Mouse (Mus musculus): ENCODE results near the gene Mypn. TPM values are rescaled to one million over a fixed set of nuclear protein-coding genes. Genes with fewer than 3 reads are reported as not detected.
A peak's percentile ranks its signal among the peaks of the same experiment; 100 is the strongest.

Gene Mypn
- polyA plus RNA-seq, 1 experiment, result 1.9 TPM

DNA sequence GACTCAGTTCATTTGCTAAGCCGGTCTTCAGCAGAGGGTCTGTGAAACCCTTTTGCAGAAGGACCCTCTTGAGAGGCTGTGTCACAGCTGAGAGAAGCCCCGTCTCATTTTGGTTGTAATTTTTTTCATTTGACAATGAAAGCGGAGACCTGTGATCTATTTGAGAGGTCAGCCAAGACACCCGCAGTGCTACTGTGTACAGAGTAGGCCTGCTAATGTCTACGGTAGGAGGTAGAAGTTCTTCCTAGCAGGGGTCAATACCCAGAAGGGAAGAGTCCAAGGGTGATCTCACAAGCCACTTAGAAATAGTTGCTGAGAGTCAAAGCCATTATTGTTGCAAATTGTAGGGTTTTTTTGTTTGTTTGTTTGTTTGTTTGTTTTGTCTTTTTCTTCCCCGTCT, 49.5 kb downstream of the Mypn start:
- H3K4me3 ChIP-seq (replicated peaks; ENCODE audit: insufficient read depth, low read depth, low read length), result no peak overlapping the region
- no peak for DNase-seq
- no peak overlapping the region for H3K27ac ChIP-seq (ENCODE audit: insufficient read depth, low read length)
- H3K4me1 ChIP-seq (ENCODE audit: control insufficient read depth, insufficient read depth, low read length), result no peaks in the 10 kb centered on the region
- 69% methylated on average over 6 of the region's 6 CpGs for WGBS
- no peaks in the 10 kb centered on the region for H3K27me3 ChIP-seq (ENCODE audit: control insufficient read depth, insufficient read depth, low read length)
- TF ChIP-seq POLR2A (IDR thresholded peaks at IDR 0.05; ENCODE audit: borderline replicate concordance, insufficient read depth, low read length) (no peak), CTCF (IDR thresholded peaks at IDR 0.05; ENCODE audit: borderline replicate concordance, insufficient read depth, low read depth, low read length) (no peak)

DNA sequence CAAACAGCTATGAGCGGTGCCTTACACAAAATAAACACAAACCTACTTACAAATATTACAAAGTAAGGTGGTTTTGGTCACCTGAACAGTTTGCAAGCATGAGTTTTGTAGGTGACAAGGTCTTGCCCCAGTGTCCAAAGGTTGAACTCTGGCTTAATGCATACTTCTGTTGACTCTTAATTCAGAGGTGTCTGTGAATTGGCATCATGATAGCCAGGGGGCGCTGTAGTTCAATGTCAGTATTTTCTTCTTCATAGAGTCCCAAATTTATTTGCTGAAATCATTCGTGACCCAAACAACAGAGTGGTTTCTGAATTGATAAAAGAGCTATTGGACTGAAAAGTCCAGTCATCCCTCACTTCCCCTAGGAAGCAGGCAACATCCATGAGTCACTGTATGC, 50.2 kb downstream of the Mypn start:
- Histone ChIP-seq H3K4me3 (replicated peaks; ENCODE audit: insufficient read depth, low read depth, low read length) (no peak overlapping the region), H3K27me3 (ENCODE audit: control insufficient read depth, insufficient read depth, low read length) (no peaks in the 10 kb centered on the region), H3K27ac (ENCODE audit: insufficient read depth, low read length) (no peak overlapping the region), H3K4me1 (ENCODE audit: control insufficient read depth, insufficient read depth, low read length) (no peaks in the 10 kb centered on the region)
- WGBS, result 37% methylated on average over 3 of the region's 3 CpGs
- peak; percentile 56 to 67 for DNase-seq
- TF ChIP-seq POLR2A (IDR thresholded peaks at IDR 0.05; ENCODE audit: borderline replicate concordance, insufficient read depth, low read length) (no peak), CTCF (IDR thresholded peaks at IDR 0.05; ENCODE audit: borderline replicate concordance, insufficient read depth, low read depth, low read length) (peak; percentile 51; the same call in 1 of the 2 replicates)

DNA sequence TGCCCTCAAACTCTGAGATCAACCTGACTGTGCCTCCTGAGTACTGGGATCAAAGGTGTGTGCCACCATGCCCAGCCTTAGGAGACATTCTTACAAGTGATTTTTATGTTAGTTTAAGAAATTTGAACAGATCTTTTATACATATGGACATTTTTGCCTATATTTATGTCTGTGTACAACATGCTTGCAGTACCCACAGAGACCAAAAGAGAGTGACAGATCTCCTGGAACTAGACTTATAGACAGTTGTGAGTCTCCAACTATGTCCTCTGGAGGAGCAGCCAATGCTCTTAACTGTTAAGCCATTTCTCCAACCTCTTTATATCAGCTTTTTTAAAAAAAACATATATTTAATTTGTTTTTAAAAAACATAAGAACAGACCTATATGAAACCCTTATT, 51.4 kb downstream of the Mypn start:
- DNase-seq, result no peak
- Histone ChIP-seq H3K4me1 (ENCODE audit: control insufficient read depth, insufficient read depth, low read length) (no peaks in the 10 kb centered on the region), H3K27ac (ENCODE audit: insufficient read depth, low read length) (no peak overlapping the region), H3K4me3 (replicated peaks; ENCODE audit: insufficient read depth, low read depth, low read length) (no peak overlapping the region), H3K27me3 (ENCODE audit: control insufficient read depth, insufficient read depth, low read length) (no peaks in the 10 kb centered on the region)
- TF ChIP-seq CTCF (IDR thresholded peaks at IDR 0.05; ENCODE audit: borderline replicate concordance, insufficient read depth, low read depth, low read length) (no peak), POLR2A (IDR thresholded peaks at IDR 0.05; ENCODE audit: borderline replicate concordance, insufficient read depth, low read length) (no peak)

DNA sequence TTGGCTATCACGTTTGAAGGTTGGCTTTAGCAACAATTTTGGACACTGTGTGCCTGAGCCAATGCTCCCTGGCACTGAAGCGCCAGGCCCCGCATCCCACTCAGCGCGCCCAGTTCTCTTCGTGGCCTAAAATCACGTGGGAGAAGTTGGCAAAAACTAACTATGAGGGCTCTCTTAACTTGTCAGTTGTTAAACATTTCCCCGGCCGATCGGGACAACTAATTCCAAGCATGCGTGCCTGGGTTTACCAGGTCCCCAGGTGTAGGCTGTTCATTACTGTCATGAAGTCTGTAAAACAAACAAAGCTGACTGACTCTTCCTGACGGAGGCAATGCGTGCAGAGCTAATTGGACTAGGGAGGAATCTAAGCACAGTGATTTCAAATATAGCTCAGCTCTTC, 61.1 kb downstream of the Mypn start:
- TF ChIP-seq POLR2A (IDR thresholded peaks at IDR 0.05; ENCODE audit: borderline replicate concordance, insufficient read depth, low read length) (no peak), CTCF (IDR thresholded peaks at IDR 0.05; ENCODE audit: borderline replicate concordance, insufficient read depth, low read depth, low read length) (no peak)
- no peaks in the 10 kb centered on the region for H3K27me3 ChIP-seq (ENCODE audit: control insufficient read depth, insufficient read depth, low read length)
- H3K4me1 ChIP-seq (ENCODE audit: control insufficient read depth, insufficient read depth, low read length), result no peaks in the 10 kb centered on the region
- 87% methylated on average over 13 of the region's 13 CpGs for WGBS
- H3K27ac ChIP-seq (ENCODE audit: insufficient read depth, low read length), result no peak overlapping the region
- no peak overlapping the region for H3K4me3 ChIP-seq (replicated peaks; ENCODE audit: insufficient read depth, low read depth, low read length)
- DNase-seq, result no peak

DNA sequence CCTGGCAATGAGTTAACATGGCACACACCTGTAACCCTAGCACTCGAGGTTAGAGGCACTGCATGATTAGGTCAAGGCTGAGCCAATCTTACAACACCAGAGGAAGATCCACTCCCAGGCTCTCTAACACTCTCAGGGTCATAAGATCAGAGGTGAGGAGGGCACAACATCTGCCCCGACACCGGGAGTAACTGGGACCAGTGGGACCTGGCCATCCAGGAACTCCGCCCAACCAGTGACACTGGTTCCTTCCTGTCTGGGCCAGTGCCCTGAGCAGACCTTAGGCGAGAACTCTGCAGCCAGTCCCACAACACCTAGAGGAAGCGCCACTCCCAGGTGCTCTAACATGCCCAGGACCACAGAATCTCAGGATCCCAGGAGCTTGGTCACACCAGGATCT, 67.3 kb downstream of the Mypn start:
- Histone ChIP-seq H3K27ac (ENCODE audit: insufficient read depth, low read length) (no peak overlapping the region), H3K4me1 (ENCODE audit: control insufficient read depth, insufficient read depth, low read length) (no peaks in the 10 kb centered on the region), H3K27me3 (ENCODE audit: control insufficient read depth, insufficient read depth, low read length) (no peaks in the 10 kb centered on the region), H3K4me3 (replicated peaks; ENCODE audit: insufficient read depth, low read depth, low read length) (no peak overlapping the region)
- no peak for DNase-seq
- 87% methylated on average over 6 of the region's 6 CpGs for WGBS
- TF ChIP-seq CTCF (IDR thresholded peaks at IDR 0.05; ENCODE audit: borderline replicate concordance, insufficient read depth, low read depth, low read length) (no peak), POLR2A (IDR thresholded peaks at IDR 0.05; ENCODE audit: borderline replicate concordance, insufficient read depth, low read length) (no peak)

DNA sequence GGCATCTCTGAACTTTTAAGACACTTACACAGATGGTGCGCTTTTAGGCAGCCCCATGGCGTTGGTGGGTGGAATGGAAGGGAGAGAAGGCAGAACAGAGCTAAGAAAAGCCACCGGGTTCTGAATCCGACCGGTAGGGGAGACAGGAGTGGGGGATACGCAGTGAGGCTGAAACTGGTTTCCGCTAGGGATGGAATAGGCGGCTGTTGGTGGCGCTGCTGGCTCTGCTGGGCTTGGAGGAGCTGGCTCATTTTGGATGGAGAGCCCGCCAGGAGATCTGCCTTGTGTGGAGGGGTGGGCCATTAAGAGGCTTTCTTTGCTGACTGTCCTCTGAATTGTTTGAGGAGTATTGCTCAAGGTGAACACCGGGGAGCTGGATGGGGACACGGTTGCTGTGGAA, 68.1 kb downstream of the Mypn start:
- no peak for TF ChIP-seq CTCF (IDR thresholded peaks at IDR 0.05; ENCODE audit: borderline replicate concordance, insufficient read depth, low read depth, low read length)
- no peak for TF ChIP-seq POLR2A (IDR thresholded peaks at IDR 0.05; ENCODE audit: borderline replicate concordance, insufficient read depth, low read length)
- no peak overlapping the region for H3K27ac ChIP-seq (ENCODE audit: insufficient read depth, low read length)
- no peak overlapping the region for H3K4me3 ChIP-seq (replicated peaks; ENCODE audit: insufficient read depth, low read depth, low read length)
- H3K27me3 ChIP-seq (ENCODE audit: control insufficient read depth, insufficient read depth, low read length), result no peaks in the 10 kb centered on the region
- 47% methylated on average over 12 of the region's 12 CpGs for WGBS
- no peak for DNase-seq
- H3K4me1 ChIP-seq (ENCODE audit: control insufficient read depth, insufficient read depth, low read length), result no peaks in the 10 kb centered on the region

DNA sequence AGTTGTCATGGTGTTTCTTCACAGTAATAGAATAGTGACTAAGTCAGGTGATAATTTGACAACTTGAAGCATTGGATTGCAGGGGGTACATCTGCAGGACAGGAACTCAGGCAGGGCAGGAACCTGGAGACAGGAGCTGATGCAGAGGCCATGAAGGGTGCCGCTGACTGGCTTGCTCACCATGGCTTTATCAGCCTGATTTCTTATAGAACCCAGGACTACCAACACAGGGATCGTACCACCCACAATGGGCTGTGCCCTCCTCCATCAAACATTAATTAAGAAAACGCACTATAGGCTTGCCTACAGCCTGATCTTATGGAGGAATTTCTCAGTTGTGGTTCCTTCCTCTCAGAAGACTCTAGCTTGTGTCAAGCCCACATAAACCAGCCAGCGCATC, 70.4 kb downstream of the Mypn start:
- Histone ChIP-seq H3K27me3 (ENCODE audit: control insufficient read depth, insufficient read depth, low read length) (no peaks in the 10 kb centered on the region), H3K27ac (ENCODE audit: insufficient read depth, low read length) (no peak overlapping the region), H3K4me3 (replicated peaks; ENCODE audit: insufficient read depth, low read depth, low read length) (no peak overlapping the region), H3K4me1 (ENCODE audit: control insufficient read depth, insufficient read depth, low read length) (no peaks in the 10 kb centered on the region)
- no peak for DNase-seq
- no peak for TF ChIP-seq CTCF (IDR thresholded peaks at IDR 0.05; ENCODE audit: borderline replicate concordance, insufficient read depth, low read depth, low read length)
- TF ChIP-seq POLR2A (IDR thresholded peaks at IDR 0.05; ENCODE audit: borderline replicate concordance, insufficient read depth, low read length), result no peak
- 93% methylated on average over 4 of the region's 4 CpGs for WGBS

DNA sequence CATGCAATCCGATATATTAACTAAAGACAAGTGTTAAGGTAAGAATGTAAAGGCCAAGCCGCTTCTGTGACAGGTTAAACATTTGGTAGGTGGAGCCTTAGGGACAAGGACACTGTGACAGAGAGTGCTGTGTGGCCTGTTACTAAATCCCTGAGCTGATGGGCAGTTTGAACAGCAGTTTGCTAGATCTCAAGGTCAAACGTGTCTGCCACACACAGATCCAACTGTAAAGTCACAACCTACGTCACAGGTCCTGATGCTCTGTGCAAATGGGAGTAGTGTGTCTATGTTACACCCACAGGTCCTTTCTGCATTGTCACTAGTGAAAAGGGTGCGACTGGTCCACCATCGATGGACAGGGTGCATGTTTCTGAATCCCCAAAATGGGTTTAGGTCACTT, 71.4 kb downstream of the Mypn start:
- TF ChIP-seq POLR2A (IDR thresholded peaks at IDR 0.05; ENCODE audit: borderline replicate concordance, insufficient read depth, low read length) (no peak), CTCF (IDR thresholded peaks at IDR 0.05; ENCODE audit: borderline replicate concordance, insufficient read depth, low read depth, low read length) (no peak)
- 86% methylated on average over 6 of the region's 6 CpGs for WGBS
- H3K4me1 ChIP-seq (ENCODE audit: control insufficient read depth, insufficient read depth, low read length), result no peaks in the 10 kb centered on the region
- no peak overlapping the region for H3K4me3 ChIP-seq (replicated peaks; ENCODE audit: insufficient read depth, low read depth, low read length)
- no peak for DNase-seq
- no peak overlapping the region for H3K27ac ChIP-seq (ENCODE audit: insufficient read depth, low read length)
- no peaks in the 10 kb centered on the region for H3K27me3 ChIP-seq (ENCODE audit: control insufficient read depth, insufficient read depth, low read length)

Measured in cerebellum, adult 2 months (tissue).